Mouse (Mus musculus) stomach, embryonic 16.5 days (tissue): Measurements from ENCODE around the gene Folr1. TPM values are rescaled to one million over a fixed set of nuclear protein-coding genes. Genes with fewer than 3 reads are reported as not detected.

Experiments used
- ATAC-seq: fragments of 200-750 bp; cut with Nextera tagmentation; 2 replicates; pipeline ENCODE4 v1.8.0; 2017; ENCODE audit warnings: moderate number of reproducible peaks, moderate TSS enrichment; ENCODE audit not compliant: insufficient read depth, low FRiP score
- H3K27ac ChIP-seq: fragments of 300-500 bp; sonication (generic); 2 replicates; pipeline ENCODE4 v1.5.1; 2014; ENCODE audit warnings: low read length
- H3K27me3 ChIP-seq: fragments of 300-500 bp; sonication (generic); 2 replicates; pipeline ENCODE4 v1.6.1; 2014; ENCODE audit warnings: low read length, control low read depth, mixed read lengths; ENCODE audit not compliant: control insufficient read depth, insufficient read depth
- H3K36me3 ChIP-seq: fragments of 300-500 bp; sonication (generic); 2 replicates; pipeline ENCODE4 v1.6.1; 2014; ENCODE audit warnings: low read length; ENCODE audit not compliant: control insufficient read depth, insufficient read depth
- H3K4me1 ChIP-seq: fragments of 300-500 bp; sonication (generic); 2 replicates; pipeline ENCODE4 v1.6.1; 2014; ENCODE audit warnings: low read length, control low read depth, mixed read lengths; ENCODE audit not compliant: control insufficient read depth, insufficient read depth
- H3K4me2 ChIP-seq: fragments of 300-500 bp; sonication (generic); 2 replicates; pipeline ENCODE4 v1.6.1; 2014; ENCODE audit warnings: low read depth, low read length, mixed read lengths
- H3K4me3 ChIP-seq: fragments of 300-500 bp; sonication (generic); replicated peaks from 2 replicates; pipeline ENCODE4 v1.5.1; 2014; ENCODE audit warnings: mild to moderate bottlenecking, low read length
- H3K9ac ChIP-seq: fragments of 300-500 bp; sonication (generic); 2 replicates; pipeline ENCODE4 v1.6.1; 2014; ENCODE audit warnings: low read length
- H3K9me3 ChIP-seq: fragments of 300-500 bp; sonication (generic); replicated peaks from 2 replicates; pipeline ENCODE4 v1.6.1; 2016; ENCODE audit warnings: low read length, control low read depth; ENCODE audit not compliant: control insufficient read depth
- WGBS: fragments of 180-500 bp; shearing (Covaris S2); extraction: QIAGEN DNeasy Blood & Tissue Kit; methylation state at CpG from one replicate; pipeline ENCODE4 v1.1.7; 2014; 5-methylcytosine and 5-hydroxymethylcytosine counted together
- polyA plus RNA-seq: library from polyadenylated mRNA; unstranded; fragments of >200 nt; fragmentation: Nextera tagmentation; extraction: Ambion mirVana; gene quantifications from 2 replicates; pipeline ENCODE4 v1.2.1, GENCODE M21; 2015

Gene Folr1
- polyA plus RNA-seq = 9.2 and 14.3 TPM in 2 replicates

GRCm38 (mm10) chr7:101870629-101871028 lies at the start of gene Folr1:
Folr1 (minus strand) TSS chr7:101870788.
- H3K4me3 ChIP-seq = no peak within 1 kb of the TSS
- no peak within 1 kb of the TSS for H3K9ac ChIP-seq
- no peaks in the 10 kb centered on the region for H3K4me1 ChIP-seq
- no peak within 1 kb of the TSS for H3K27ac ChIP-seq
- no peak within 1 kb of the TSS for H3K4me2 ChIP-seq
- H3K36me3 ChIP-seq = no peaks in the 10 kb centered on the region
- 55% methylated on average over 2 of the region's 2 CpGs for WGBS
- H3K27me3 ChIP-seq = no peaks in the 10 kb centered on the region
- ATAC-seq = no peak
- H3K9me3 ChIP-seq = no peaks in the 10 kb centered on the region

DNA sequence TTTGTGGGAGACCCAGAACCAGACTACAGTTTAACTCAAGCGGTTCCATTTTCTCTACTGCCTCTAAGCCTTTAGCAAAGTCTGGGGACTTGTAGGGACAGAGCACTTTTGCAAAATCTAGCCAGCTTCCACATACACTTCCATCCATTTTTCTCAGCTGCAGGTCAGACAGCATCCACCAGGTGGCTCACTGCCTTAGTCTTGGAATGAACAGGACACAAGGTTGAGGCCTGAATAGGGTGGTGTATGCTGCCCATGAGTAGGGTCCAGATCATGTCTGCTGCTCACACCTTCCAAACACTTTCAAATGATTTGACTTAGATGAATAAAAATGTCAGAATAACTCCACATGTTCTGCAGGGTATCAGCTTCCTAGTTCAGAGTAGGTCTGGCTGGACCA lies 47.5 kb upstream of the Folr1 start:
- no peaks in the 10 kb centered on the region for H3K4me1 ChIP-seq
- H3K27me3 ChIP-seq = no peaks in the 10 kb centered on the region
- H3K4me3 ChIP-seq = no peak overlapping the region
- no peak overlapping the region for H3K4me2 ChIP-seq
- H3K27ac ChIP-seq = no peak overlapping the region
- no peaks in the 10 kb centered on the region for H3K9me3 ChIP-seq
- peaks cover 10% of the 10 kb centered on the region for H3K36me3 ChIP-seq
- 0 out of 2 replicates have a peak overlapping the region, but pooled peaks have one; percentile 5 for H3K9ac ChIP-seq
- ATAC-seq = peak; percentile 71
- WGBS = 18% methylated on average over 1 of the region's 1 CpGs

DNA sequence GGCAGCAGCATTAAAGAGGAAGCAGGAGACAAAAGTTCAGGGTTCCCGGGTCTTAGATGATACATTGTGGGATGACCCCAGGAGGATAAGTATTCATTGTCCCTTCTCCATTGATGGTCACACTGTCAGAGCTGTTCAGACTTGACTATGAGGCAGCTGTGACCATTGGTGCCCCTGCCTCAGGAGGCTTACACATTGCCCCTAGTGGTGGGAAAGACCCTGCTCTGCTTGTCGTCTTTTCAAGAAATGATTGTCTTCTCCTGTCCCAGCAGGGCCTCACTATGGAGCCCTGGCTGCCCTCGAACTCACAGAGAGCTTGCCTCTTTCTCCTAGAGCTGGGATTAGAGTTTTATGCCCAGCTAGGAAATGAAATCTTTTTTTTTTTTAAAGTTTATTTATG lies 41.4 kb upstream of the Folr1 start:
- WGBS = 61% methylated on average over 3 of the region's 3 CpGs
- Histone ChIP-seq H3K4me1 (peaks cover 10% of the 10 kb centered on the region), H3K9ac (no peak overlapping the region), H3K4me2 (no peak overlapping the region), H3K36me3 (peaks cover 21% of the 10 kb centered on the region), H3K27ac (no peak overlapping the region), H3K27me3 (no peaks in the 10 kb centered on the region), H3K4me3 (no peak overlapping the region), H3K9me3 (no peaks in the 10 kb centered on the region)
- ATAC-seq = no peak

GRCm38 (mm10) chr7:101910138-101910537 lies 39.5 kb upstream of the Folr1 start:
- peaks cover 19% of the 10 kb centered on the region for H3K4me1 ChIP-seq
- H3K9ac ChIP-seq = no peak overlapping the region
- WGBS = 84% methylated on average over 4 of the region's 4 CpGs
- H3K36me3 ChIP-seq = peaks cover 21% of the 10 kb centered on the region
- no peak overlapping the region for H3K4me3 ChIP-seq
- ATAC-seq = no peak
- H3K27me3 ChIP-seq = no peaks in the 10 kb centered on the region
- no peak overlapping the region for H3K27ac ChIP-seq
- H3K9me3 ChIP-seq = no peaks in the 10 kb centered on the region
- H3K4me2 ChIP-seq = no peak overlapping the region

- Histone ChIP-seq H3K27ac (peak overlapping the region; percentile 11; the same call in 1 of the 2 replicates), H3K4me1 (peaks cover 20% of the 10 kb centered on the region), H3K36me3 (peaks cover 14% of the 10 kb centered on the region), H3K27me3 (no peaks in the 10 kb centered on the region), H3K4me2 (no peak overlapping the region), H3K9me3 (no peaks in the 10 kb centered on the region), H3K4me3 (no peak overlapping the region), H3K9ac (no peak overlapping the region)
- no peak for ATAC-seq
- WGBS = 55% methylated on average over 4 of the region's 4 CpGs
Measured at GRCm38 (mm10) chr7:101908367-101908766, 37.8 kb upstream of the Folr1 start.

GRCm38 (mm10) chr7:101906696-101907095 lies 36.1 kb upstream of the Folr1 start:
- ATAC-seq = no peak
- Histone ChIP-seq H3K27me3 (no peaks in the 10 kb centered on the region), H3K4me1 (peaks cover 20% of the 10 kb centered on the region), H3K9me3 (no peaks in the 10 kb centered on the region), H3K27ac (peak overlapping the region; percentile 96), H3K4me2 (peak overlapping the region; percentile 81), H3K36me3 (peaks cover 2% of the 10 kb centered on the region; the same call in 1 of the 2 replicates), H3K9ac (peak overlapping the region; percentile 97), H3K4me3 (peak overlapping the region; percentile 82)
- 56% methylated on average over 8 of the region's 8 CpGs for WGBS

GRCm38 (mm10) chr7:101906287-101906681 lies 35.7 kb upstream of the Folr1 start, which contains the start of gene Tomt:
Tomt (minus strand) TSS chr7:101906359.
- peak within 1 kb of the TSS; percentile 81 for H3K4me2 ChIP-seq
- H3K27ac ChIP-seq = peak within 1 kb of the TSS; percentile 96
- ATAC-seq = no peak
- H3K9ac ChIP-seq = peak within 1 kb of the TSS; percentile 97
- H3K4me1 ChIP-seq = peaks cover 20% of the 10 kb centered on the region
- H3K27me3 ChIP-seq = no peaks in the 10 kb centered on the region
- 7% methylated on average over 11 of the region's 11 CpGs for WGBS
- peak within 1 kb of the TSS; percentile 82 for H3K4me3 ChIP-seq
- no peaks in the 10 kb centered on the region for H3K9me3 ChIP-seq
- H3K36me3 ChIP-seq = peaks cover 2% of the 10 kb centered on the region; the same call in 1 of the 2 replicates

- peaks cover 20% of the 10 kb centered on the region for H3K4me1 ChIP-seq
- peak; percentile 98 for ATAC-seq
- under 1% methylated on average over 61 of the region's 61 CpGs for WGBS
- peak within 1 kb of the TSS; percentile 97 for H3K9ac ChIP-seq
- no peaks in the 10 kb centered on the region for H3K27me3 ChIP-seq
- H3K36me3 ChIP-seq = no peaks in the 10 kb centered on the region
- H3K9me3 ChIP-seq = no peaks in the 10 kb centered on the region
- H3K27ac ChIP-seq = peak within 1 kb of the TSS; percentile 96
- H3K4me2 ChIP-seq = peak within 1 kb of the TSS; percentile 81
- H3K4me3 ChIP-seq = peak within 1 kb of the TSS; percentile 82
Measured at GRCm38 (mm10) chr7:101905561-101906286, 35.1 kb upstream of the Folr1 start, which contains the start of gene Lamtor1. Lamtor1 (plus strand) TSS chr7:101905904.

GRCm38 (mm10) chr7:101902846-101903245 lies 32.3 kb upstream of the Folr1 start:
- no peaks in the 10 kb centered on the region for H3K27me3 ChIP-seq
- ATAC-seq = no peak

More at GRCm38 (mm10) chr7:101902846-101903245, 32.3 kb upstream of the Folr1 start:
- Histone ChIP-seq H3K27ac (no peak overlapping the region), H3K9ac (no peak overlapping the region), H3K4me1 (peaks cover 15% of the 10 kb centered on the region), H3K4me2 (no peak overlapping the region), H3K4me3 (no peak overlapping the region), H3K36me3 (no peaks in the 10 kb centered on the region), H3K9me3 (no peaks in the 10 kb centered on the region)
